Mouse (Mus musculus): Measurements from ENCODE around the gene Casc3.

DNA sequence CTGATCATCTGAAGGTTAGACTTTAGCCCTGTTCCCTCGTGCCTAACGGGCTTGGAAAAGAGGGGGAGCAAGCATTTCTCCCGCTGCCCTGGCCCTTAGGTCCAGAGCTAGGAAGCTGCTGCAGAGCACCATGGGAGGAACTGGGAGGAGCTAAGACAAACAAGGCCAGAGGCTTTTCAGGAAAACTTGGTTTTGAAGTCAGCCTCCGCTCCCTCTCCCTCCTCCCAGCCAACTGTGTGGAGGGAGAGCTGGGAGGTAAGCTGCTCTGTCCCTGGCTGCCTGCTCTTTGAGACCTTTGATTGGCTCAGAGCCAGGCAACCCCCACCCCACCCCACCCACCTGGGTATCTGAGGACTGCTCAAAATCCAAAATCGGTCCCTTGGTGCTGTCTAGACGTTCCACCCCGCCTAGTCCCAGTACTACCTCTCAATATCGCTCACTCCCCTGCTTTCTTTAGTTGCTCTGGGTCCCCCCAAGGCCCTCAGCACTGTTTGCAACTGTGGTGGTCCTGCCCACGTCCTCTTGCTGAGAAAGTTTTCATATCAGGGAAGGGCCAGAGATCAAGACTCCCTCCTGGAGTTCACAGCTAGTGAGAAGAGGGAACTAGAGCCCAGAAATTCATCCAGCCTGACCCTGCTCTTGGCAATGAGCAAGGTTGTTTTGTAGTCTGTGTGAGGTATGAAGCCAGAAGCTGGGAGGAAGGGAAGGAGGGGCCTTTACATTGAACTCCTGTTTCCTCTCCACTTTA, 27.7 kb upstream of the Casc3 start:
- TF ChIP-seq GATA1 (IDR thresholded peaks at IDR 0.05; ENCODE audit: low read length) (no peak), TAL1 (IDR thresholded peaks at IDR 0.05; ENCODE audit: low read length) (no peak)
